ENCODE assay signal across 20 mouse cellular contexts in the genomic region with DNA sequence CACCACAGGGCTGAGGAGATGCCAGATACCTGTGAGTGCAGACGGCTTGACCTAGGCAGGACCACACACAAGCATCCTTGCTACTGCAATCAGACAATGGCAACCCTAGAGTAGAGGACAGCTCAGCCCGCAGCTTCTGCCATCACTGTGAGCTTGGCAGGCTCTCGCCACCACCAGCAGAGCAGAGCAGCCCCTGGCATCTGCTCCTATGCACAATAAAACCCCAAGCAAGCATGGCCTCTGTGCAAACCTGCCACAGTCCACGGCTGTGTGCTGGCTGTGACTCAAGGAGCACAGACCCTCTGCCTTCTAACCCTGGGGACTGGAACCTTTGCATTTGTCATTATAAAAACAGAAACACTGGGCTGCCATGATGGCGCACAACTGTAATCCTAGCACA. TPM values are rescaled to one million over a fixed set of nuclear protein-coding genes. Genes with fewer than 3 reads are reported as not detected.
DNase-seq lines count a peak whose midpoint lies in the region; ATAC-seq and TF ChIP-seq lines count a peak whose summit lies in the region.
"Had no signal": no experiment of that assay in that cellular context is flagged by ENCODE, and none has a peak within 500 bp of the region (broad histone marks: within the 10 kb centered on the region; RNA-seq: fewer than 3 reads in every experiment).

No protein-coding gene starts in this region.

- WGBS in hindbrain, postnatal 0 days = 48% methylated on average over 5 of the region's 5 CpGs
- WGBS in hindbrain, embryonic 10.5 days = 87% methylated on average over 5 of the region's 5 CpGs
- WGBS in cerebellum, adult 2 months = 26% methylated on average over 5 of the region's 5 CpGs

- H3K4me1 ChIP-seq in hindbrain, postnatal 0 days (ENCODE audit: insufficient read depth, low read length) = no peaks in the 10 kb centered on the region
- peaks cover 18% of the 10 kb centered on the region; the same call in 1 of the 2 replicates for H3K4me1 ChIP-seq in hindbrain, embryonic 10.5 days (replicated peaks)
- H3K4me1 ChIP-seq in cerebellum, adult 2 months (ENCODE audit: control insufficient read depth, insufficient read depth, low read length) = peaks cover 8% of the 10 kb centered on the region
- H3K4me1 ChIP-seq: forebrain, embryonic 12.5 days; liver, embryonic 13.5 days had no signal

- no peak overlapping the region for H3K9ac ChIP-seq in hindbrain, postnatal 0 days (replicated peaks; ENCODE audit: low read length)
- H3K9ac ChIP-seq: forebrain, embryonic 12.5 days; limb, embryonic 13.5 days; liver, embryonic 13.5 days; lung, embryonic 14.5 days; neural tube, embryonic 13.5 days had no signal

- H3K4me3 ChIP-seq in hindbrain, postnatal 0 days (ENCODE audit: low read length) = no peak overlapping the region
- no peak overlapping the region for H3K4me3 ChIP-seq in hindbrain, embryonic 10.5 days
- H3K4me3 ChIP-seq in cerebellum, adult 2 months (replicated peaks; ENCODE audit: insufficient read depth, low read depth, low read length) = no peak overlapping the region
- H3K4me3 ChIP-seq: forebrain, embryonic 12.5 days; limb, embryonic 13.5 days; liver, embryonic 13.5 days; neural tube, embryonic 13.5 days had no signal

- H3K36me3 ChIP-seq in hindbrain, postnatal 0 days (ENCODE audit: insufficient read depth, low read length) = no peaks in the 10 kb centered on the region
- H3K36me3 ChIP-seq in hindbrain, embryonic 10.5 days = no peaks in the 10 kb centered on the region
- H3K36me3 ChIP-seq: forebrain, embryonic 12.5 days; limb, embryonic 13.5 days; liver, embryonic 13.5 days; neural tube, embryonic 13.5 days had no signal

- no peak overlapping the region for H3K4me2 ChIP-seq in hindbrain, postnatal 0 days (ENCODE audit: low read depth, low read length)
- H3K4me2 ChIP-seq: forebrain, embryonic 12.5 days; limb, embryonic 13.5 days; liver, embryonic 13.5 days; lung, embryonic 14.5 days; midbrain, embryonic 11.5 days; neural tube, embryonic 13.5 days had no signal

- no peaks in the 10 kb centered on the region for H3K27me3 ChIP-seq in hindbrain, postnatal 0 days (ENCODE audit: insufficient read depth, low read length)
- no peaks in the 10 kb centered on the region for H3K27me3 ChIP-seq in hindbrain, embryonic 10.5 days (ENCODE audit: insufficient read depth, poor library complexity, severe bottlenecking)
- no peaks in the 10 kb centered on the region for H3K27me3 ChIP-seq in cerebellum, adult 2 months (ENCODE audit: control insufficient read depth, insufficient read depth, low read length)
- H3K27me3 ChIP-seq: limb, embryonic 13.5 days; liver, embryonic 13.5 days; neural tube, embryonic 13.5 days had no signal

- no peak for TF ChIP-seq POLR2A in cerebellum, adult 2 months (IDR thresholded peaks at IDR 0.05; ENCODE audit: borderline replicate concordance, insufficient read depth, low read length)

- no peak overlapping the region for H3K27ac ChIP-seq in hindbrain, postnatal 0 days
- H3K27ac ChIP-seq in hindbrain, embryonic 10.5 days = no peak overlapping the region
- H3K27ac ChIP-seq in cerebellum, adult 2 months (ENCODE audit: insufficient read depth, low read length) = no peak overlapping the region
- H3K27ac ChIP-seq: forebrain, embryonic 12.5 days; liver, embryonic 13.5 days; neural tube, embryonic 13.5 days had no signal

- DNase-seq in hindbrain, postnatal 0 days (ENCODE audit: low spot score) = peak; percentile 48
- DNase-seq in hindbrain, embryonic 10.5 days (ENCODE audit: low spot score) = no peak
- DNase-seq in cerebellum, adult 2 months = peak; percentile 47 to 64
- peak; percentile 40 to 48 for DNase-seq in cerebellum, postnatal 36 days
- DNase-seq in layer of hippocampus, postnatal 25 days (ENCODE audit: extremely low spot score in 1 of 2, low spot score in 1 of 2) = no peak
- DNase-seq in right cerebral cortex, postnatal 10 days (ENCODE audit: low spot score in 2 of 2) = no peak
- DNase-seq: adrenal gland, adult 8-10 months; gastrocnemius, postnatal 25 days; kidney, adult 8-10 months; kidney, postnatal 25 days; liver, embryonic 13.5 days; lung, embryonic 14.5 days; lung, postnatal 36 days; thymus, postnatal 25 days had no signal

- no peaks in the 10 kb centered on the region for H3K9me3 ChIP-seq in hindbrain, postnatal 0 days (ENCODE audit: low read length)
- peaks cover 9% of the 10 kb centered on the region; the same call in 1 of the 2 replicates for H3K9me3 ChIP-seq in hindbrain, embryonic 10.5 days

- peak; percentile 76; the same call in 1 of the 2 replicates for ATAC-seq in hindbrain, postnatal 0 days
- peak; percentile 74 for ATAC-seq in cerebellum, adult (ENCODE audit: insufficient number of reproducible peaks, low FRiP score, low TSS enrichment)
- ATAC-seq: inflammation-experienced regulatory T-cells, adult 6 months had no signal

- no peak for TF ChIP-seq CTCF in hindbrain, postnatal 0 days (IDR thresholded peaks at IDR 0.05; ENCODE audit: low read depth)
- TF ChIP-seq CTCF in cerebellum, adult 2 months (IDR thresholded peaks at IDR 0.05; ENCODE audit: borderline replicate concordance, insufficient read depth, low read depth, low read length) = no peak

RNA-seq across cellular contexts. Expression of gene Ets2, which starts 41.0 kb away (rescaled TPM):
- total RNA-seq in hindbrain, postnatal 0 days (2014; rRNA removed) = 22.9 and 24.2 TPM in 2 replicates
- 15.1 and 15.8 TPM in 2 replicates for polyA plus RNA-seq in hindbrain, postnatal 0 days (2015; fragmentation: Nextera tagmentation; extraction: Ambion mirVana)
- polyA plus RNA-seq in hindbrain, embryonic 10.5 days (2016; fragmentation: Nextera tagmentation; extraction: Ambion mirVana) = 19.6 and 23.9 TPM in 2 replicates
- 45.0 and 56.2 TPM in 2 replicates for polyA plus RNA-seq in cerebellum, adult 2 months (2012; rRNA removed)
- total RNA-seq in layer of hippocampus, postnatal 25 days (2021) = 10 to 100 TPM; 61.1 to 65.4 TPM

Comparison
In these comparisons a context has a peak if more than half of its experiments do, and no peak if none do; other contexts are left out.
1. DNase-seq: peak in hindbrain, postnatal 0 days (single experiment), cerebellum, adult 2 months (2 of 2) and cerebellum, postnatal 36 days (2 of 2); none in hindbrain, embryonic 10.5 days (single experiment), layer of hippocampus, postnatal 25 days (0 of 2) and right cerebral cortex, postnatal 10 days (0 of 2).